8 mouse cellular contexts compared by ENCODE assay signal in the genomic region with DNA sequence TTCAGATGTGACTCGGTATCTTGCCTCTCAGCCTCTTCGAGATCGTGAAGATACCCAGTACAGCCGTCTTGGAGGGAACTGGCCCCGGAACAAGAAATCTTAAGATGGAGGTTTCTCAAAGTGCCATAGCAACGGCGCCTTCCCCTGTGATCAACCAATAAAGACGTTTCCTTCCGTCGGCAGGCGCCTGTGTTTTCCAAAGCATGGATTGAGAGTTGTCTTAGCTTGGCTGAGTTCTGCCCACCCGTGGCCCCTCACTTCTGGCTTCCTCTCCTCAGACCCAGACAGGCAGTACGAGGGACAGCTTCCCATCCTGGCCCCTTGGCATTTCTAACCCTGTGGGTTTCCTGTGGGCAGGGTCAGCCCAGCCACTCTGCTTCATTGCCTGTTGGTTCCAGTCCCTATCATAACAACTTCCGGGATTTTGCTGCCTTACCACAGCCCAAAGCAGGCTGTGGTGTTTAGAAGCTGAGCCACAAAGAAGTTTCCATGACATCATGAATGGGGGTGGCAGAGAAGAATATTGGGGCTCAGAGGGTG. TPM values are rescaled to one million over a fixed set of nuclear protein-coding genes. Genes with fewer than 3 reads are reported as not detected.
A peak's percentile ranks its signal among the peaks of the same experiment; 100 is the strongest.
DNase-seq lines count a peak whose midpoint lies in the region; ATAC-seq and TF ChIP-seq lines count a peak whose summit lies in the region.

No protein-coding gene starts in this region.

- H3K4me2 ChIP-seq in liver, embryonic 15.5 days: peak overlapping the region; percentile 52
- no peak overlapping the region for H3K4me2 ChIP-seq in midbrain, embryonic 16.5 days (ENCODE audit: low read length)

- no peak overlapping the region for H3K9ac ChIP-seq in heart, adult 2 months (ENCODE audit: low read depth, low read length)
- no peak overlapping the region for H3K9ac ChIP-seq in liver, embryonic 15.5 days
- H3K9ac ChIP-seq in midbrain, embryonic 16.5 days (ENCODE audit: low read depth, low read length): no peak overlapping the region

- 45% methylated on average over 14 of the region's 14 CpGs for WGBS in heart, adult 2 months
- WGBS in liver, embryonic 15.5 days (ENCODE audit: insufficient replicate concordance): 6% methylated on average over 14 of the region's 14 CpGs
- WGBS in midbrain, embryonic 16.5 days: 50% methylated on average over 14 of the region's 14 CpGs

- H3K27ac ChIP-seq in heart, adult 2 months: no peak overlapping the region
- peak overlapping the region; percentile 48; the same call in 1 of the 2 replicates for H3K27ac ChIP-seq in liver, embryonic 15.5 days (replicated peaks)
- H3K27ac ChIP-seq in midbrain, embryonic 16.5 days (ENCODE audit: low read length): no peak overlapping the region

- no peaks in the 10 kb centered on the region for H3K36me3 ChIP-seq in heart, adult 2 months (ENCODE audit: control insufficient read depth, insufficient read depth, low read length)
- no peaks in the 10 kb centered on the region for H3K36me3 ChIP-seq in liver, embryonic 15.5 days (replicated peaks)
- H3K36me3 ChIP-seq in midbrain, embryonic 16.5 days (ENCODE audit: control insufficient read depth, insufficient read depth, low read length): no peaks in the 10 kb centered on the region

- peak; percentile 47 for ATAC-seq in liver, embryonic 15.5 days (ENCODE audit: insufficient read depth)
- no peak for ATAC-seq in midbrain, embryonic 16.5 days

- H3K9me3 ChIP-seq in liver, embryonic 15.5 days (replicated peaks): no peaks in the 10 kb centered on the region
- no peaks in the 10 kb centered on the region for H3K9me3 ChIP-seq in midbrain, embryonic 16.5 days (replicated peaks; ENCODE audit: control insufficient read depth, low read length, poor library complexity, severe bottlenecking)

- no peaks in the 10 kb centered on the region for H3K79me2 ChIP-seq in heart, adult 2 months (replicated peaks; ENCODE audit: control insufficient read depth, insufficient read depth, low read length)

- H3K27me3 ChIP-seq in heart, adult 2 months (ENCODE audit: control insufficient read depth, insufficient read depth, low read length): no peaks in the 10 kb centered on the region; the same call in 1 of the 2 replicates
- 0 out of 2 replicates have a peak, but pooled peaks cover 5% of the 10 kb centered on the region for H3K27me3 ChIP-seq in liver, embryonic 15.5 days
- no peaks in the 10 kb centered on the region for H3K27me3 ChIP-seq in midbrain, embryonic 16.5 days (ENCODE audit: control insufficient read depth, insufficient read depth, low read depth, low read length)

- peak; percentile 22 for DNase-seq in kidney, adult 9 months
- no peak for DNase-seq in kidney, adult 18-20 months
- DNase-seq in heart, adult 2 months: peak; percentile 27 to 69
- peak; percentile 89 for DNase-seq in spleen, postnatal 36 days (ENCODE audit: low spot score in 2 of 2)
- DNase-seq in right cerebral cortex, postnatal 36 days (ENCODE audit: low spot score in 2 of 2): no peak
- DNase-seq in right cerebral cortex, postnatal 25 days: no peak

- intact Hi-C loops in heart, adult 2 months (cut with DNase I): no loop called here

- no peak for TF ChIP-seq POLR2A in heart, adult 2 months (IDR thresholded peaks at IDR 0.05; ENCODE audit: insufficient read depth, low read depth, low read length)

- no peaks in the 10 kb centered on the region; the same call in 1 of the 2 replicates for H3K4me1 ChIP-seq in heart, adult 2 months (ENCODE audit: control insufficient read depth, insufficient read depth, low read length)
- H3K4me1 ChIP-seq in liver, embryonic 15.5 days (replicated peaks): no peaks in the 10 kb centered on the region; the same call in 1 of the 2 replicates
- no peaks in the 10 kb centered on the region for H3K4me1 ChIP-seq in midbrain, embryonic 16.5 days (ENCODE audit: control insufficient read depth, insufficient read depth, low read length)

- H3K4me3 ChIP-seq in heart, adult 2 months: no peak overlapping the region
- H3K4me3 ChIP-seq in liver, embryonic 15.5 days (replicated peaks): peak overlapping the region; percentile 31
- no peak overlapping the region for H3K4me3 ChIP-seq in midbrain, embryonic 16.5 days (ENCODE audit: low read depth, low read length)

- TF ChIP-seq EP300 in heart, adult 2 months (IDR thresholded peaks at IDR 0.05; ENCODE audit: insufficient read depth, low read depth, low read length): no peak

- no peak for TF ChIP-seq CTCF in heart, adult 2 months (IDR thresholded peaks at IDR 0.05)

RNA-seq across cellular contexts. Expression of a gene that starts 4.7 kb away (rescaled TPM):
- under 1 TPM in 1 of 2 experiments, not detected in 1; 0.66 TPM for total RNA-seq in heart, adult 2 months (2021)
- polyA plus RNA-seq in heart, adult 2 months (2012; rRNA removed): 0.29 and 0.92 TPM in 2 replicates
- 0.09 and 0.10 TPM in 2 replicates for polyA plus RNA-seq in liver, embryonic 15.5 days (2015; fragmentation: Nextera tagmentation; extraction: Ambion mirVana)
- not detected in 2 replicates for polyA plus RNA-seq in midbrain, embryonic 16.5 days (2015; fragmentation: Nextera tagmentation; extraction: Ambion mirVana)

RNA-seq across cellular contexts. Expression of a gene that starts 6.1 kb away (rescaled TPM):
- total RNA-seq in heart, adult 2 months (2021): under 1 TPM; 0.25 to 0.39 TPM
- 0.64 and 1.5 TPM in 2 replicates for polyA plus RNA-seq in heart, adult 2 months (2012; rRNA removed)
- 0.22 and 0.23 TPM in 2 replicates for polyA plus RNA-seq in liver, embryonic 15.5 days (2015; fragmentation: Nextera tagmentation; extraction: Ambion mirVana)
- polyA plus RNA-seq in midbrain, embryonic 16.5 days (2015; fragmentation: Nextera tagmentation; extraction: Ambion mirVana): not detected in 2 replicates

RNA-seq across cellular contexts. Expression of a gene that starts 20.9 kb away (rescaled TPM):
- 10 to 100 TPM; 36.1 to 39.6 TPM for total RNA-seq in heart, adult 2 months (2021)
- 8.4 and 17.0 TPM in 2 replicates for polyA plus RNA-seq in heart, adult 2 months (2012; rRNA removed)
- polyA plus RNA-seq in liver, embryonic 15.5 days (2015; fragmentation: Nextera tagmentation; extraction: Ambion mirVana): 10.3 and 10.9 TPM in 2 replicates
- polyA plus RNA-seq in midbrain, embryonic 16.5 days (2015; fragmentation: Nextera tagmentation; extraction: Ambion mirVana): 33.5 and 39.3 TPM in 2 replicates

RNA-seq across cellular contexts. Expression of a gene that starts 23.1 kb away (rescaled TPM):
- total RNA-seq in heart, adult 2 months (2021): under 1 TPM; 0.21 to 0.66 TPM
- polyA plus RNA-seq in heart, adult 2 months (2012; rRNA removed): 0.32 and 1.5 TPM in 2 replicates
- polyA plus RNA-seq in liver, embryonic 15.5 days (2015; fragmentation: Nextera tagmentation; extraction: Ambion mirVana): not detected in 2 replicates
- 0.07 TPM in 1 of 2 replicates, not detected in the other for polyA plus RNA-seq in midbrain, embryonic 16.5 days (2015; fragmentation: Nextera tagmentation; extraction: Ambion mirVana)

RNA-seq across cellular contexts. Expression of a gene that starts 53.3 kb away (rescaled TPM):
- total RNA-seq in heart, adult 2 months (2021): 1 to 10 TPM in 1 of 2 experiments, under 1 TPM in 1; 0.77 to 1.2 TPM
- polyA plus RNA-seq in heart, adult 2 months (2012; rRNA removed): 1.6 and 1.8 TPM in 2 replicates
- polyA plus RNA-seq in liver, embryonic 15.5 days (2015; fragmentation: Nextera tagmentation; extraction: Ambion mirVana): 9.0 and 9.4 TPM in 2 replicates
- polyA plus RNA-seq in midbrain, embryonic 16.5 days (2015; fragmentation: Nextera tagmentation; extraction: Ambion mirVana): 1.4 TPM in 2 replicates

Comparison
In these comparisons a context has a peak if more than half of its experiments do, and no peak if none do; other contexts are left out.
1. DNase-seq: peak in kidney, adult 9 months (single experiment), heart, adult 2 months (2 of 2) and spleen, postnatal 36 days (2 of 2); none in kidney, adult 18-20 months (single experiment), right cerebral cortex, postnatal 36 days (0 of 2) and right cerebral cortex, postnatal 25 days (single experiment).